Mouse (Mus musculus) urinary bladder, postnatal 14 days (tissue): ENCODE data around the gene Vmn2r105.

Experiments
- DNase-seq: peaks from one replicate; pipeline ENCODE4 v3.0.0; 2021; ENCODE audit warnings: low spot score

Vmn2r105 gene

DNA sequence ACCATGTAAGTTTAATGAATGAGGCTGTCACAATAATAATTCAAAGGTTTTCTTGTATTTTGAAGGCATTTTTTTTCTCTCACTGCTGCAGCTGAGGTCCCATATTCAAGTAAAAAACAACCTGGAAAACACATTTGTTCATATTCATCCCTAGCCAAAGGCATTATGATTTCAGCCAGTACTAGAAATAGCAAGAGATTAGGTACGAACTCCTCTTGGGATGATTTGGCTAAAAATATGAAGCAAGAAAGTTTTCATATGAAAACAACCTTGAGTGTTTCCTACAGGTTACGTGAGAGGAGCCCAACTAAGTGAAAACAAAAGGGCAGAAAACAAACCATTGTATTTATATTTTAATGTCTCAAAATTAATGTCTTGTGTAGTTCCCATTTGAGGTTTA is at the start of gene Vmn2r105:
TSS of gene Vmn2r105 (minus strand) at position 101 of the 400 bp plus-strand sequence.
- no peak for DNase-seq

DNA sequence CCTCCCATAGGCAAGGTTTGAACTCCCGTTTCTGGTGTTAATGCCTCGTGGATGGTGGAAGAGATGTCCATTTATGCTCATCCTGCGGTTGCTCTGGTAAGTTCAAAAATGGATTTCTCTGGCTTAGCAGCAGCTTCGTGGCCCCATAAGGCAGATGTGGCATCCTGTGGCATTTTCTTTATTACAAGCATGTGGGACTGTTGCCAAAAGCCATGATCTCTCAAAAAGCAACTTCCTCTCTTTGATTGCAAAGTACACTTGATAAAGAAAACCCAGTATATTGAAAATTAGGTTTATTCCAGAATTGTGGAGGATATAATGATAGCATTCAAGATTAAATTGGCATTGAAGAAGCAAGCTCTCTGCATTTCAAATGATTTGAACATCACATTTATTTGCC is 20.7 kb upstream of the Vmn2r105 start:
- DNase-seq, result no peak

DNA sequence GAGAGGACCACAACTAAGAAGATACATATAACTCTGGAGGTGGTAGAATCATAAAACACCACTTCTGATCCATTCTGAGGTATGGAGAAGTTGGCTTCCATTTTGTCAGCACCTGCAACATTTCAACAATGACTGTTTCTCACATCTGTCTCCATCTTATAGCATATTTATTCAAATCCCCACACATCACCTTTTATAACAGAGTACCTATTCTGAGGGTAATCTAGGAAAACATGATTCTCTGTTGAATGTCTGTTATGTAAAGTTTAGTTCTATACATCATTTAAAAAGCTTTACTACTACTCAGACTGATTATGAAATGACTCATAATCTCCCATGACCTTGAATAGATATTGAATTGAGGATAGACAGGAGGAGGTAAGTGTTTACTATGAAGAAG is 51.9 kb downstream of the Vmn2r105 start, which contains the start of gene Fpr-rs6:
TSS of gene Fpr-rs6 (minus strand) at position 101 of the 400 bp plus-strand sequence.
- no peak for DNase-seq
